Mouse (Mus musculus) hindbrain, embryonic 14.5 days (tissue): ENCODE data around the gene Nbr1. TPM values are rescaled to one million over a fixed set of nuclear protein-coding genes. Genes with fewer than 3 reads are reported as not detected.
A peak's percentile ranks its signal among the peaks of the same experiment; 100 is the strongest.
"Not testable (repeated sequence)": the region's sequence is repeated elsewhere in the genome, so short reads cannot be mapped to it uniquely, and the experiment has no call there.

Source experiments
- ATAC-seq: fragments of 200-750 bp; cut with Nextera tagmentation; 2 replicates; pipeline ENCODE4 v1.8.0; 2017; ENCODE audit warnings: moderate number of reproducible peaks, mild to moderate bottlenecking, moderate TSS enrichment, moderate library complexity; ENCODE audit not compliant: low FRiP score
- DNase-seq: peaks from one replicate; pipeline ENCODE4 v3.0.0-alpha.2; 2015; ENCODE audit warnings: low spot score
- H3K27ac ChIP-seq: fragments of 300-500 bp; sonication (generic); 2 replicates; pipeline ENCODE4 v1.5.1; 2014; ENCODE audit warnings: mild to moderate bottlenecking, moderate library complexity
- H3K27me3 ChIP-seq: fragments of 300-500 bp; sonication (generic); 2 replicates; pipeline ENCODE4 v1.6.1; 2014; ENCODE audit warnings: mild to moderate bottlenecking, low read length, mixed read lengths; ENCODE audit not compliant: control insufficient read depth, insufficient read depth
- H3K36me3 ChIP-seq: fragments of 300-500 bp; sonication (generic); replicated peaks from 2 replicates; pipeline ENCODE4 v1.6.1; 2014; ENCODE audit not compliant: control insufficient read depth, insufficient read depth
- H3K4me1 ChIP-seq: fragments of 300-500 bp; sonication (generic); replicated peaks from 2 replicates; pipeline ENCODE4 v1.6.1; 2014; ENCODE audit warnings: antibody characterized with exemption, low read length, mixed read lengths; ENCODE audit not compliant: control insufficient read depth, insufficient read depth
- H3K4me2 ChIP-seq: fragments of 300-500 bp; sonication (generic); replicated peaks from 2 replicates; pipeline ENCODE4 v1.6.1; 2014; ENCODE audit warnings: mild to moderate bottlenecking, moderate library complexity
- H3K4me3 ChIP-seq: fragments of 300-500 bp; sonication (generic); replicated peaks from 2 replicates; pipeline ENCODE4 v1.5.1; 2014; ENCODE audit warnings: mild to moderate bottlenecking, low read length
- H3K9ac ChIP-seq: fragments of 300-500 bp; sonication (generic); 2 replicates; pipeline ENCODE4 v1.6.1; 2014
- H3K9me3 ChIP-seq: fragments of 300-500 bp; sonication (generic); 2 replicates; pipeline ENCODE4 v1.6.1; 2016; ENCODE audit warnings: low read length; ENCODE audit not compliant: control insufficient read depth
- WGBS: fragments of 180-500 bp; shearing (Covaris S2); extraction: QIAGEN DNeasy Blood & Tissue Kit; methylation state at CpG from one replicate; pipeline ENCODE4 v1.1.7; 2014; 5-methylcytosine and 5-hydroxymethylcytosine counted together
- polyA plus RNA-seq: library from polyadenylated mRNA; unstranded; fragments of >200 nt; fragmentation: Nextera tagmentation; extraction: Ambion mirVana; gene quantifications from 2 replicates; pipeline ENCODE4 v1.2.1, GENCODE M21; 2014

The Nbr1 gene
- polyA plus RNA-seq, 1 experiment from 2014 or later = 90.1 TPM

DNA sequence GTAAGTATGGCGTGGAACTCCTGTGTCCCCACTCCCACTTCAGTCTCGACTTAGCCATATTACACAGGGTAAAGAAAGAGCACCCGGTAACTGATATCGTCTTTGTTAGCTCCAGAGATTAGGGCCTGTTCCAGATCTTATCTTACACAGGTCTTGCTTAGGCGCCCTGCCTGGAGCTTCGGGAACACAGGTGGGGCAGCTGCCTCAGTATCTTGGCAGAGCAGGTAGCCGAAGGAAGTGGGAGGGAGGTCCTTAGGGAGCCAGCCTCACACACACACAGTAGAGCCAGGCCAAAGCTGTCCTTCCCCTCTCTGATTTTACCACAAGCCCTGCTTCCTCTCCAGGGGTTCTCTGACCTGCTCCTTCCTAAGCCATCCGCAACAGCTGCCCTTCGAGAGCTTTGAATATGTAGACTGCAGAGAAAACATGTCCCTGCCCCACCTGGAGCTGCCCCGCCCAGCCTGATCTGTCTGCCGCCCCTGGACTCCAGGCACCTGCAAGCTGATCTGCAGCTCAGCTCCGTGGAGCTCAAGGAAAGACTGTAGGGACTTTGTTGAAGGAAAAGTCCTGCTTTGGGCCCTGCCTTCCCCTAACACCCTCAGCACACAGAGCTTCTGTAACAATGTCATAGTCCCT is 38.2 kb downstream of the Nbr1 start:
- Histone ChIP-seq H3K9me3 (no peaks in the 10 kb centered on the region), H3K9ac (no peak overlapping the region), H3K27me3 (no peaks in the 10 kb centered on the region), H3K4me2 (no peak overlapping the region), H3K27ac (no peak overlapping the region), H3K4me1 (no peaks in the 10 kb centered on the region), H3K4me3 (no peak overlapping the region), H3K36me3 (peaks cover 14% of the 10 kb centered on the region; the same call in 1 of the 2 replicates)
- DNase-seq (no peak), ATAC-seq (no peak)
- WGBS = 76% methylated on average over 12 of the region's 12 CpGs

DNA sequence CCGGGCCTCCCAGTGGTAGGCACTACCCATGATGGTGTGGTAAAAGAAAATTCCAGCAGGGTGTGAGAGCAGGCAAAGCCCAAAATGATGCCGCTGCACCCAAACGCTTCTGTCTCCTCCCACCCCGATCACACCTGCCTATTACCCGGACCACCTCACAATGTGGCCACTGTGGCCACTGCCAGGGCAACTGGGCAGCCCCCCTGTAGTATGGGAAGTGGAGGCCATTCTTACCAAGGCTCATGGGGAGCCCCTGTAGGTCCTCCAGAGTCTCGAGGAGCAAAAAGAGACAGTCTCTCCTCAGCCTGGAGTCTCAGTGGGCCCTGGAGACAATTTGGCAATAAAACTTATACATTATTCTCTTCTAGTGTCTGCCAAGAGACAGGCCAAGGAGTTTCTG is 47.2 kb downstream of the Nbr1 start, which contains the start of gene Gm11634:
Gene Gm11634, minus strand, starts transcription at position 101 of the 400 bp plus-strand sequence.
- no peak within 1 kb of the TSS for H3K9ac ChIP-seq
- H3K4me1 ChIP-seq = no peaks in the 10 kb centered on the region
- no peaks in the 10 kb centered on the region for H3K27me3 ChIP-seq
- H3K4me3 ChIP-seq = no peak within 1 kb of the TSS
- ATAC-seq (no peak), DNase-seq (no peak)
- no peaks in the 10 kb centered on the region for H3K9me3 ChIP-seq
- no peaks in the 10 kb centered on the region for H3K36me3 ChIP-seq
- no peak within 1 kb of the TSS for H3K4me2 ChIP-seq
- H3K27ac ChIP-seq = no peak within 1 kb of the TSS
- 81% methylated on average over 6 of the region's 6 CpGs for WGBS

DNA sequence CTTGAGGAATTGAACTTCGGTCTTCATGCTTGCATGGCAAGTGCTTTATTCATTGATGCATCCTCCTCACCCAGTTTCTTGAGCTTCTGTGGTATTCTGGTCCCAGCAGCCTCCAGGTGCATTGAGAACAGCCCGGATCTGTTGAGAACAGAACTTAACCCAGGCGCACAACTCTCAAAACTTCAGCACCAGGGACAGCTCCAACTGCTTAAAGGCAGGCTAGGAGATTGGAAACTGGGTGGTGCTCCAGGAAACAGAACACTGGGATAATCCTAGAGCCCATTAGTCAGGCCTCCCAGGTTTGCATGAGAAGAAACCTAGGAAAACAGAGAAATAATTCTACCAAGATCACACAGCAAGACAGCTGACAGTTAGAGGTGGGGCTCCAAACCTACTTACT is 50.5 kb downstream of the Nbr1 start:
- H3K27ac ChIP-seq = no peak overlapping the region
- WGBS = 10% methylated on average over 3 of the region's 3 CpGs
- H3K4me2 ChIP-seq = no peak overlapping the region
- no peak overlapping the region for H3K4me3 ChIP-seq
- no peaks in the 10 kb centered on the region for H3K36me3 ChIP-seq
- no peaks in the 10 kb centered on the region for H3K9me3 ChIP-seq
- no peaks in the 10 kb centered on the region for H3K4me1 ChIP-seq
- DNase-seq (peak; percentile 66), ATAC-seq (no peak)
- no peak overlapping the region for H3K9ac ChIP-seq
- H3K27me3 ChIP-seq = no peaks in the 10 kb centered on the region

DNA sequence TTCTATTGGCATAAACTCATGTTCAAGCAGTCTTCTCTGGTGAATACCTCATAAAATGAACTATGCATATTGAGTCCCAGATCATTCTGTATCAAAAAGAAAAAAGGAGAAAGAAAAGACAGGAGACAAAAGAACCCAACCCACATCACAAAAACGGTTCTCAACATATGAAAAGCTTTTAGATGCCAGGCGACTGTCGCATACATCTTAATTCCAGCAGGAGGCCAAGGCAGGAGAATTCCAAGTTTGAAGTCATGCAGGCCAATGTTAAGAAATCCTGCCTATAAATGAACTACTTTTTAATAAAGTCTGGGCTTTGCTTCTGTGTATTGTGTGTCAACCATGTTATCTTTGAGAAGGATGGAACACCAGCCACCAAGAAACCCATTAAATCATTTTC is 52.2 kb downstream of the Nbr1 start:
- H3K4me2 ChIP-seq = peak overlapping the region; percentile 49
- H3K4me1 ChIP-seq = no peaks in the 10 kb centered on the region
- H3K4me3 ChIP-seq = peak overlapping the region; percentile 27
- ATAC-seq (no peak), DNase-seq (no peak)
- H3K27ac ChIP-seq = no peak overlapping the region
- H3K36me3 ChIP-seq = no peaks in the 10 kb centered on the region
- no peaks in the 10 kb centered on the region for H3K27me3 ChIP-seq
- no peaks in the 10 kb centered on the region for H3K9me3 ChIP-seq
- 0 out of 2 replicates have a peak overlapping the region, but pooled peaks have one; percentile 51 for H3K9ac ChIP-seq
- under 1% methylated on average over 3 of the region's 3 CpGs for WGBS

DNA sequence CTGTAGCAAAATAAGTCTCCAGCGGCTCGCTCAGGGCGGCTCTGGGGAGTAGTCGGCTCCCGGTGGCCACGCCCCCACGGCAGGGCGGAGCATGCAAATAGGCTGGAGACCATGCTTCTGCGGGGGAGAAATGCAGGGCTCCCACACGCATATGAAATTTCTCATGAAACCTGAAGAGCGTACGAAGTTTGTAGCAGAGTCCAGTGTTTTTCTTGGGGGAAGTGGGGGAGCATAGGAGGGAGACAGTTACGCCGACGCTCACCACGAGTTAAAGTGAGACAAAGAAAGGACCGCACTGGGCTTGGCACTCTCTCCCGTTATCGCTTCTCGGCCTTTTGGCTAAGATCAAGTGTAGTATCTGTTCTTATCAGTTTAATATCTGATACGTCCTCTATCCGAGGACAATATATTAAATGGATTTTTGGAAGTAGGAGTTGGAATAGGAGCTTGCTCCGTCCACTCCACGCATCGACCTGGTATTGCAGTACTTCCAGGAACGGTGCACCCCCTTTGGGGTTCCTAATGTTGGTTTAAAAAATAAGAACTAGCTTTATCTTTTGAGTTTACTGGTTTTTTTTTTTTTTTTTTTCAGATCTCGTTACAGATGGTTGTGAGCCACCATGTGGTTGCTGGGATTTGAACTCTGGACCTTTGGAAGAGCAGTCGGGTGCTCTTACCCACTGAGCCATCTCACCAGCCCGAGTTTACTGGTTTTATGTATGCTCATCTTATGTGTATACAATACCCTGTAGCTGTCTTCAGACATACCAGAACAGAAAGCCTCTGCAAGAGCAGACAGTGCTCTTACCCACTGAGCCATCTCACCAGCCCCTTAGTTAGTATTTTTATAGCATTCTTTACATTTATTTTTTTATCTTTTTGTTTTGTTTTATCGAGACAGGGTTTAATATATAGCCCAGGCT is 52.8 kb downstream of the Nbr1 start:
- ATAC-seq = not testable (repeated sequence)
- 2% methylated on average over 30 of the region's 30 CpGs for WGBS
- peak overlapping the region; percentile 27 for H3K4me3 ChIP-seq

DNA sequence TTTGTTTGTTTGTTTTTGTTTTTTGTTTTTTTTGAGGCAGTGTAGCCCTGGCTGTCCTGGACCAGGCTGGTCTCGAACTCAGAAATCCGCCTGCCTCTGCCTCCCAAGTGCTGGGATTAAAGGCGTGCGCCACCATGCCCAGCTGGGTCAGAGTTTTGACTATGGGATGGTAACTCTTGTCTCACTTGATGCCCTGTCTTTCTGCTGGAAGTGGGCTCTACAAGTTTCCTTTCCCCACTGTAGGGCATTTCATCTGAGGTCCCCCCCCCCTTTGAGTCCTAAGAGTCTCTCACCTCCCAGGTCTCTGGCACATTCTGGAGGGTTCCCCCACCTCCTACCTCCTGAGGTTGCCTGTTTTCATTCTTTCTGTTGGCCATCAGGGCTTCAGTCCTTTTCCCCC is 55.2 kb downstream of the Nbr1 start:
- WGBS = 92% methylated on average over 4 of the region's 4 CpGs
- not testable (repeated sequence) for ATAC-seq, H3K36me3 ChIP-seq, H3K4me2 ChIP-seq, H3K4me3 ChIP-seq, H3K27me3 ChIP-seq, H3K27ac ChIP-seq, DNase-seq, H3K4me1 ChIP-seq, H3K9me3 ChIP-seq, H3K9ac ChIP-seq

More for the DNA sequence above, 52.8 kb downstream of the Nbr1 start:
- H3K4me1 ChIP-seq, H3K27me3 ChIP-seq, H3K36me3 ChIP-seq, H3K9me3 ChIP-seq: not testable (repeated sequence)
- peak; percentile 72 for DNase-seq
- Histone ChIP-seq H3K27ac (peak overlapping the region; percentile 33; the same call in 1 of the 2 replicates), H3K9ac (peak overlapping the region; percentile 51), H3K4me2 (peak overlapping the region; percentile 49)

DNA sequence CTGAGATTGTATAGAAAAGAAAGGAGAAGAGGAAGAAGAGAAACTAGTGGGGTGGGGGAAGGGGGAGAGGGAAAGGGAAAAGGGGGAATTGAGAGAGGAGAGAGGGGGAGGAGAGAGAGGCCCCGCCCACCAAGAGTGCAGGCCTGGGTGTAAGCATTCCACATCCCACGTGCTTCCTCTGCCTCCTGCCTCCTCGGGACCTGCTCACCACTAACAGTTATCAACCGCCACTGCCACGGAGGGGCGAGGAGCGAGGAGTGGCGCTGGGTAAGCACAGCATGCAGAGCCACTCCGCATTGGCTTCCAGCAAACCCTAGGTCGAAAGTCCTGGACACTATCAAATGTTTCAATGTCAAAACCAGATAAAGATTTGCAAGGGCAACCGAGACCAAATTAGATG is 58.5 kb downstream of the Nbr1 start:
- no peak overlapping the region for H3K27ac ChIP-seq
- 39% methylated on average over 11 of the region's 11 CpGs for WGBS
- no peak overlapping the region for H3K9ac ChIP-seq
- no peaks in the 10 kb centered on the region for H3K36me3 ChIP-seq
- no peak overlapping the region for H3K4me3 ChIP-seq
- ATAC-seq (no peak), DNase-seq (no peak)
- no peak overlapping the region for H3K4me2 ChIP-seq
- H3K4me1 ChIP-seq = no peaks in the 10 kb centered on the region
- no peaks in the 10 kb centered on the region for H3K9me3 ChIP-seq
- no peaks in the 10 kb centered on the region for H3K27me3 ChIP-seq

DNA sequence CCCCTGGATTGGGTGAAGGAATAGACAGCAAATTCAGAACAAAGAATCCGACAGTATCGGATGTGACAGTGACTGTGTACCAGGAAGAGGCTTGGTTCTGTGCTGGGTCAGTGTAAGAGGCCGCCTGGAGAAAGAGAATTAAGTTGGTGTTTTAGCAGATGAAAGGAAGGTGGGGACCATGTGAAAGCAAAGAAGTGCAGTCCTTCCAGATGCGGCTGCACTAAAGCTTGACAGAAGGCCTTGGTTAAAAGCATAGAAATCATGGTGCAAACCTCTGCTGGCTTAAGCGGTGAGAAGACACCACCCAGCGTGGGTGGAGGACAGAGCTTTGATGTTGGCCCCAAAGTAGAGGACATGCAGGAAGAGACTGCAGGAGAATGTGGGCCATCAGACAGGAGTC is 61.6 kb downstream of the Nbr1 start:
- H3K36me3 ChIP-seq = no peaks in the 10 kb centered on the region
- H3K27ac ChIP-seq = no peak overlapping the region
- no peak for DNase-seq
- H3K4me3 ChIP-seq = no peak overlapping the region
- H3K4me1 ChIP-seq = peaks cover 4% of the 10 kb centered on the region; the same call in 1 of the 2 replicates
- 74% methylated on average over 6 of the region's 6 CpGs for WGBS
- no peak overlapping the region for H3K9ac ChIP-seq
- no peak overlapping the region for H3K4me2 ChIP-seq
- no peaks in the 10 kb centered on the region for H3K27me3 ChIP-seq
- H3K9me3 ChIP-seq = no peaks in the 10 kb centered on the region
- no peak for ATAC-seq

DNA sequence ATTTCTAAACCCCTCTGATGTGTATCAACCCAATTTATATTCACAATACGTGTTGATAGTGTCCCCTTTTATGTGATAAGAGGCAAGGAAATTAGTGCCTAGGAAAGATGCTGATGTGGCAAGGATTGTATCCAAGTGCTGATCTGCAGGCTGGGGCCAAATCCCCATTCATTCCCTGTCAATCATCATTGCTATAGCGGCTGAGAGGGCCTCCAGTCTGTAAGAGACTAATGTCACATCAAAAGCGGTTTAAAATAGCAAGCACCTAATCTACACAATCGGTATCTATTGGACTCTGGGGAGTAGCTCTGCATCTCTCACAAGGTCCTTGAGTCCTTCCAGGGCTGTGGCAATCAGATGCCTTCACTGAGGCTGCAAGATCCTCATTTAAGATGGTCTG is 62.2 kb downstream of the Nbr1 start:
- Histone ChIP-seq H3K36me3 (no peaks in the 10 kb centered on the region), H3K4me2 (no peak overlapping the region), H3K9ac (no peak overlapping the region), H3K4me3 (no peak overlapping the region), H3K9me3 (no peaks in the 10 kb centered on the region), H3K27ac (no peak overlapping the region), H3K4me1 (peaks cover 4% of the 10 kb centered on the region; the same call in 1 of the 2 replicates), H3K27me3 (no peaks in the 10 kb centered on the region)
- WGBS = 50% methylated on average over 4 of the region's 4 CpGs
- ATAC-seq = no peak
- no peak for DNase-seq
